Mouse (Mus musculus) frontal cortex, postnatal 14 days (tissue): ENCODE results near the gene Dmgdh.

Source experiments
- DNase-seq, 2 experiments: peaks; one replicate each; pipeline ENCODE4 v3.0.0; 2022; ENCODE audit warnings: low spot score in 2 of 2

Dmgdh gene

DNA sequence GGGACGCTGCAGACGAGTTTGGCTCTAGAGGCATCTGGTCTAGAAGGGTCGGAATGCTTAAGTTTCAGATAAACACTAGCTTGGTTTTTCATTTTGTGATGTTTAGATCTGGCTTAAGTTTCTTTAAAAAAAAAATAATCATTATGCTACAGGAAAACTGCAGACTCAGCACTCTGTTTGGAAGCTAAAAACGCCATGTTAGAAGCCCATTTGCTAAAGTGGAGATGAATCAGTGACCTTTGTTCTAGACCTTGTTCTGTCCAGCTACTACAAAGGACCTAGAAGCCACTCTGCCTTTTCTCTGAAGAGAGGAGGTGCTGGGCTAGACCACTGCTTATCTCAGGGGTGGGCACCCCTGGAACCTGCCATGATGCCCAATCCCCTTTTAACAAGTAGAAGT is 36.1 kb downstream of the Dmgdh start:
- no peak for DNase-seq

GRCm38 (mm10) chr13:93711226-93711625 is 37.0 kb downstream of the Dmgdh start:
- no peak for DNase-seq

DNA sequence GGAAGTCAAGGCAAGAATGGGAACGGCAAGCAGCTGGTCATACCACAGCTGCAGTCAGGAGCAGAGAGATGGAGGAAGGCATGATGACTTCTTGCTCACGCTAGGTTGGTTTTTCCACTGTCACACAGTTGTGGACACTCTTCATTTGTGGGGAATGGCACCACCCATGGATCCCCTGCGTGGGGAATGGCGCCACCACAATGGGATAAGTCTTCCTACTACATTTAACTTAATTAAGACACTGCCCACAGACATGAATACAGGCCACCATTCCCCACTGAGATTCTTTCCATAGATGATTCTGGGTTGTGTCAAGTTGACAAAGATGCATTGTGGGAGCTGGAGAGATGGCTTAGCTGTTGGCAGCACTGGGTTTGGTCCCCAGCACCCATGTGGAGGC is 38.1 kb downstream of the Dmgdh start:
- no peak for DNase-seq

- no peak for DNase-seq
Observed at GRCm38 (mm10) chr13:93713826-93714225, 39.6 kb downstream of the Dmgdh start.

DNA sequence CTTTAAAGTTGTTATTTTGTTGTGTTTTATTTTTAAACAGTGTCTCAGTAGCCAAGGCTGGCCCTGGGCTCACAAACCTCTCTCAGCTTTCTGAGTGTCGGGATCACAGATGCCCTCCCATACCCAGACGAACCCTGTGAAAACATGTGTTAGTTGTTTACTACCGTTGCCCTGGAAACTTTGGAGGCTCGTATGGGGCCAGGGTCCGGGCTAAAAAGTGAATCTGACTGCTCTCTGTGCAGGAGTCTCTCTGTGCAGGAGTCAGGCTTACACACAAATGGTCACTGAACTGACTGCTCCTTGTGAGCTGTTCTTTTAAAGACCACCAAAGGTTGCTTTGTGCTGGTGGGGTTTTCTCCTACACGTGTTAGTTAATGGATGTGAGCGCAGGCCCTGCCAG is 42.9 kb downstream of the Dmgdh start:
- DNase-seq = no peak

DNA sequence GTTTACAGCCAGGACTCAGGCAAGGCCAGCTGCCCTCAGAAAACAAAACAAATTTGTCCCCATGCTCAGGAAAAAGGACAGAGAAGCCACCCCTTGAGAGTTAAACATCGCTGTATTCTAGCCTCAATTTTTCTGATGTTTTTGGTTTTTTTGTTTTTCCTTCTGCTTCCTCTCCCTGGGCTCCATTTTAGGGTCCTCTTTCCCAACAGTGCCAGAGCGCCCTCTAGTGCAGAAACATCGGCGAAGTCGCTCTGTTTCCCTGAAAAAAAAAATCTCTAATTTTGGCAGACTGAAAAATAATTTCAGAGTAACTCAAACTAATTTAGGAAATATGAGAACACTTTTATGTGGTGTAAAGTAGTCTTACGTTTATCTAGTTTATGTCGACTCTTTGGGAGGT is 44.7 kb downstream of the Dmgdh start:
- DNase-seq = peak in 1 of 2 experiments; percentile 50

GRCm38 (mm10) chr13:93721916-93722315 is 47.7 kb downstream of the Dmgdh start:
- DNase-seq = no peak

- DNase-seq = no peak
Observed at GRCm38 (mm10) chr13:93723455-93723854, 49.2 kb downstream of the Dmgdh start.

- DNase-seq = no peak
Observed at GRCm38 (mm10) chr13:93724206-93724605, 50.0 kb downstream of the Dmgdh start.

GRCm38 (mm10) chr13:93735131-93735636 is 61.0 kb downstream of the Dmgdh start:
- no peak for DNase-seq

GRCm38 (mm10) chr13:93744118-93744517 is 69.9 kb downstream of the Dmgdh start:
- no peak for DNase-seq

DNA sequence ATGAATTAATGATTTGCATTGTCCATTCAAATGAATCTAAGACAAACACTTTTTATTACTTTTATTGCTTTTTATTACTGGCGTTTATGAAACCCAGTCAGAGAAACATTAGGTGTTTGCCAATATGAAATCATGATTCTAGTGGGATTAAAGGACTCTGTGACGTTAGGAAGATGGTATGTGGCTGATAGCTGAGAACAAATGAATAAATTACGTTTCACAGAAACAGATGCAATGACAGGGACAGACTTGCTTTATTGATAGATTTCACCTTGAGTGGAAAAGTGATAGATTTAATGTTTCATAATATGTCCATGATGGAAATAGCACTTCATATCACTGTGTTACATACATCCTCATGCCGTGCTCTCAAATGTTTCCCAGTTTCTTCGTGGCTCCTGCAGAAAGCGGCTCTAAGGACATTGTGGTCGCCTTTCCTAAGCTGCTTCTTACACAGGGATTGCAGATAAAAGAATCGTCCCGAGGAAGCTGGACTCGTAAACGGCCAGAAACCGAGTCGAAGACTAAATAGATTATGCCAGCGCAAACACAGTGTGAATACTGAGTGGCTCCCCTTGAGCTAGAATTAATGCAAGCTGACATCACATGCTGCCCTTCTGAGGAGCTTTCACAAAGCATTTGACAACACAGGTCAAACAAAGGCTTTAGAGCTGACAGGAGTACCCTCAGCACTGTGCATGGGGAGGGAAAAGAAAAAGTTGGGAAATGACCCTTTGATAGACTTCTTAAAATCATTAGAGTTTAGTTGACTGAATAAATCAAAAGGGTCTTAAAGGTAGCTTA is 78.6 kb downstream of the Dmgdh start:
- DNase-seq = no peak

- no peak for DNase-seq
Observed at GRCm38 (mm10) chr13:93755084-93755483, 80.9 kb downstream of the Dmgdh start.

DNA sequence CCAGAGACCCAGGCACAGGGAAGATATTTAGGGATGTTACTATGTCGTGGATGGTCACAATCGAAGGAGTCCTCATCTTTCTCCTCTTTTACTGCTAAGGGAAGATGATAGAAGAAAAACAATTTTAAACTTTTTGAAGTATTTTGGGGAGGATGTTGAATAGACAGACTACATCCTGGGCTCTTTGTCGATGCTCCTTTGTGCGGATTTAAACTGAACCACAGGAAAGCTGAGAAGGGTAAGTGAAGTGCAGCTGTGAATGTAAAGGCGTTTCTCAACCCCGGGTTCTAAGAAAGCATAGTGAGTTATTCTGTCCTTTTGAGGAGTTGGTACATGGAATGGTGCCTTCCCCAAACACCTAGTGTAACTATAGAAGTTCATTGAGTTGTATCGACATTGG is 82.4 kb downstream of the Dmgdh start:
- no peak for DNase-seq

- DNase-seq = no peak
Observed at GRCm38 (mm10) chr13:93757514-93757913, 83.3 kb downstream of the Dmgdh start.

GRCm38 (mm10) chr13:93758149-93758898 is 84.1 kb downstream of the Dmgdh start:
- DNase-seq = no peak

GRCm38 (mm10) chr13:93761831-93762230 is 87.6 kb downstream of the Dmgdh start:
- no peak for DNase-seq

DNA sequence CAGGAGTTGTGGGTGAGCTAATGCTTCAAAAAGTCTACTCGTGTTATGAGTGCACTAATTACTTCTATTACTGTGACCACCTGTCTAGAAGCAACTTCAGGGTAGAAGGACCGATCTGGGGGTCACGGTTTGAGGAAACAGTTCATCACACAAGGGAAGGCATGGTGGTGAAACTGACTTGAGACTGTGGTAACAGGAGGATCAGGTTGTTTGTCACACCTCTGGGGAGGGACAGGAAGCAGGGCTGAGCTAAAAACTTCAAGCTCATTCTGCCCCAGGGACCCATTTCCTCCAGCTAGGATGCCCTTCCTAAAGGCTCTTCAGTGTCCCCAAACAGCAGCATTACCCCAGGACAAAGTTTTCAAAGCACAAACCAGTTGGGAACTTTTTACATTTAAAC is 88.6 kb downstream of the Dmgdh start:
- no peak for DNase-seq

GRCm38 (mm10) chr13:93764321-93764973 is 90.2 kb downstream of the Dmgdh start:
- no peak for DNase-seq

GRCm38 (mm10) chr13:93771031-93771587 is 96.9 kb downstream of the Dmgdh start:
- DNase-seq = no peak

GRCm38 (mm10) chr13:93771588-93772278 is 97.5 kb downstream of the Dmgdh start, which contains the start of gene Arsb:
Gene Arsb, plus strand, starts transcription at chr13:93771630.
- DNase-seq = peak; percentile 67 to 72
